Mouse (Mus musculus) thymus, postnatal 14 days (tissue): ENCODE measurements around the gene B4galt3.

Experiments
- DNase-seq: peaks from one replicate; pipeline ENCODE4 v3.0.0; 2021

Gene B4galt3

GRCm38 (mm10) chr1:171268341-171268740 lies 1.8 kb upstream of the B4galt3 start:
- no peak for DNase-seq

- no peak for DNase-seq
These were observed 409 bp downstream of the B4galt3 start for GRCm38 (mm10) chr1:171270573-171270900.

- DNase-seq = no peak
These were observed 1.1 kb downstream of the B4galt3 start for GRCm38 (mm10) chr1:171271196-171271595.

- DNase-seq = no peak
These were observed 1.5 kb downstream of the B4galt3 start for GRCm38 (mm10) chr1:171271622-171272021.

GRCm38 (mm10) chr1:171272086-171272485 lies 2.0 kb downstream of the B4galt3 start:
- DNase-seq = no peak

GRCm38 (mm10) chr1:171274171-171274570 lies 4.0 kb downstream of the B4galt3 start:
- no peak for DNase-seq

GRCm38 (mm10) chr1:171275144-171275734 lies 5.1 kb downstream of the B4galt3 start:
- no peak for DNase-seq

- DNase-seq = no peak
These were observed 6.1 kb downstream of the B4galt3 start for GRCm38 (mm10) chr1:171276110-171276748.

- DNase-seq = no peak
These were observed 7.6 kb downstream of the B4galt3 start for GRCm38 (mm10) chr1:171277736-171278135.

- no peak for DNase-seq
These were observed 8.3 kb downstream of the B4galt3 start for GRCm38 (mm10) chr1:171278436-171278835.

- DNase-seq = peak; percentile 3
These were observed 9.0 kb downstream of the B4galt3 start for GRCm38 (mm10) chr1:171279012-171279705.

- DNase-seq = no peak
These were observed 9.6 kb downstream of the B4galt3 start for GRCm38 (mm10) chr1:171279721-171280120.

- no peak for DNase-seq
These were observed 10.3 kb downstream of the B4galt3 start for GRCm38 (mm10) chr1:171280250-171280915.

GRCm38 (mm10) chr1:171280916-171281527 lies 10.9 kb downstream of the B4galt3 start, which contains the start of gene Ppox:
Gene Ppox, minus strand, starts transcription at chr1:171281186.
- DNase-seq = peak; percentile 89

- peak; percentile 85 for DNase-seq
These were observed 11.4 kb downstream of the B4galt3 start for GRCm38 (mm10) chr1:171281528-171281923.

GRCm38 (mm10) chr1:171282086-171282805 lies 12.1 kb downstream of the B4galt3 start:
- no peak for DNase-seq

- DNase-seq = no peak
These were observed 13.3 kb downstream of the B4galt3 start for GRCm38 (mm10) chr1:171283188-171284160.

- DNase-seq = no peak
These were observed 14.4 kb downstream of the B4galt3 start for GRCm38 (mm10) chr1:171284491-171284890.

GRCm38 (mm10) chr1:171285096-171285892 lies 15.2 kb downstream of the B4galt3 start:
- no peak for DNase-seq

- no peak for DNase-seq
These were observed 16.4 kb downstream of the B4galt3 start for GRCm38 (mm10) chr1:171286517-171286916.
